Mouse (Mus musculus) olfactory bulb, adult 2 months (tissue): Measurements from ENCODE around the gene Slc6a18. TPM values are rescaled to one million over a fixed set of nuclear protein-coding genes. Genes with fewer than 3 reads are reported as not detected.
A peak's percentile ranks its signal among the peaks of the same experiment; 100 is the strongest.

Experiments
- H3K27ac ChIP-seq: fragments of 200-500 bp; 2 replicates; pipeline ENCODE4 v1.5.1; 2012; ENCODE audit warnings: low read depth, low read length; ENCODE audit not compliant: insufficient read depth
- H3K4me1 ChIP-seq: fragments of 200-500 bp; 2 replicates; pipeline ENCODE4 v1.6.1; 2012; ENCODE audit warnings: low read length; ENCODE audit not compliant: control insufficient read depth, insufficient read depth
- H3K4me3 ChIP-seq: fragments of 200-500 bp; 2 replicates; pipeline ENCODE4 v1.5.1; 2012; ENCODE audit warnings: mild to moderate bottlenecking, low read depth, low read length, moderate library complexity; ENCODE audit not compliant: insufficient read depth
- CTCF ChIP-seq: fragments of 200-500 bp; IDR thresholded peaks from 2 replicates; pipeline ENCODE4 v1.5.1; 2012; ENCODE audit warnings: low read depth, mild to moderate bottlenecking, low read length, moderate library complexity; ENCODE audit not compliant: insufficient read depth
- POLR2A ChIP-seq: fragments of 200-500 bp; IDR thresholded peaks from 2 replicates; pipeline ENCODE4 v1.6.1; 2012; ENCODE audit warnings: mild to moderate bottlenecking, low read depth, low read length, moderate library complexity; ENCODE audit not compliant: insufficient read depth
- WGBS: fragments of 180-500 bp; shearing (Covaris S2); methylation state at CpG from one replicate; pipeline ENCODE4 v1.1.7; 2018; 5-methylcytosine and 5-hydroxymethylcytosine counted together
- polyA plus RNA-seq: library from polyadenylated mRNA; stranded (reverse); fragments of >200 nt; gene quantifications from 2 replicates; pipeline ENCODE4 v1.2.4, GENCODE M21; 2012; ENCODE audit warnings: low replicate concordance; ENCODE audit not compliant: missing spikeins, insufficient read depth, insufficient read length

The Slc6a18 gene
- not detected in 2 replicates for polyA plus RNA-seq

- H3K4me1 ChIP-seq = no peaks in the 10 kb centered on the region
- no peak within 1 kb of the TSS for H3K4me3 ChIP-seq
- no peak within 1 kb of the TSS for H3K27ac ChIP-seq
- TF ChIP-seq POLR2A = no peak
- no peak for TF ChIP-seq CTCF
- 87% methylated on average over 3 of the region's 3 CpGs for WGBS
These were observed at the start of gene Slc6a18 for GRCm38 (mm10) chr13:73677853-73678252. Gene Slc6a18, minus strand, starts transcription at chr13:73678023.

GRCm38 (mm10) chr13:73725315-73725714, 47.5 kb upstream of the Slc6a18 start:
- no peak overlapping the region for H3K4me3 ChIP-seq
- no peak overlapping the region for H3K27ac ChIP-seq
- WGBS = 83% methylated on average over 5 of the region's 5 CpGs
- no peak for TF ChIP-seq POLR2A
- TF ChIP-seq CTCF = no peak
- H3K4me1 ChIP-seq = peaks cover 2% of the 10 kb centered on the region; the same call in 1 of the 2 replicates

DNA sequence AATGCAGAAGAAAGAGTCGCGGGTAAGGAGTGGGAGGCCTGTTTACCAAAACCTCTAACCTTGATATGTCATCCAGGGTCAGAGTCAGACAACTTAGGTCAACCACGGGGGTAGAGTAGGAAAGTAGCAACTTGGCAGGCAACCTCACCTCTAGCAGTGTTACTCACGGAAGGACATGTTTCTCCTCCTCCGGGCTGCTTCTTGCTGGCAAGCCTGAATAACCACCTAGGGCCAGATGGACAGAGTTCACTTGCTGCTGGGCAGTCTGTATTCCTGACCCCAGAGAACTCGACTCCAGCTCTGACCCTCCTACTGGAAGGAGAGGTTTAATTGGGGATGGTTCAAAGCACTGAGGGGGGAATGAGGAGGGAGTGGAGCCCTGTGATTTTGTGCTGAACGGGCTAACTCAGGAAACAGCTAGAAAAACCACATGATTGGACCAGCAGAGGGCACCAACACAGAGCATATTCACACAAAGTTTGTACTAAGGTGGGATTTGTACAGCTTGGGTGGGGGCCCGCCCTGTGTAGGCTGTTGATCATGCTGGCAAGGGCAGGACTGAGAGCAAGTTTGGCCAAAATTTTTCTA, 45.4 kb upstream of the Slc6a18 start:
- 39% methylated on average over 8 of the region's 8 CpGs for WGBS
- Histone ChIP-seq H3K27ac (no peak overlapping the region), H3K4me3 (no peak overlapping the region), H3K4me1 (peaks cover 2% of the 10 kb centered on the region; the same call in 1 of the 2 replicates)
- 0 out of 2 replicates have a peak, but pooled peaks have one; percentile 6 for TF ChIP-seq CTCF
- TF ChIP-seq POLR2A = no peak

GRCm38 (mm10) chr13:73720241-73720640, 42.4 kb upstream of the Slc6a18 start:
- 79% methylated on average over 4 of the region's 4 CpGs for WGBS
- no peak for TF ChIP-seq POLR2A
- TF ChIP-seq CTCF = no peak
- H3K4me3 ChIP-seq = no peak overlapping the region

GRCm38 (mm10) chr13:73718225-73718624, 40.4 kb upstream of the Slc6a18 start:
- 3% methylated on average over 2 of the region's 2 CpGs for WGBS
- TF ChIP-seq CTCF (no peak), POLR2A (no peak)
- no peaks in the 10 kb centered on the region for H3K4me1 ChIP-seq

More at GRCm38 (mm10) chr13:73720241-73720640, 42.4 kb upstream of the Slc6a18 start:
- no peaks in the 10 kb centered on the region for H3K4me1 ChIP-seq
- no peak overlapping the region for H3K27ac ChIP-seq

GRCm38 (mm10) chr13:73714020-73714419, 36.2 kb upstream of the Slc6a18 start:
- Histone ChIP-seq H3K4me1 (no peaks in the 10 kb centered on the region), H3K27ac (no peak overlapping the region), H3K4me3 (no peak overlapping the region)
- WGBS = 65% methylated on average over 2 of the region's 2 CpGs
- TF ChIP-seq POLR2A (no peak), CTCF (no peak)

More at GRCm38 (mm10) chr13:73718225-73718624, 40.4 kb upstream of the Slc6a18 start:
- H3K27ac ChIP-seq = no peak overlapping the region
- H3K4me3 ChIP-seq = no peak overlapping the region

GRCm38 (mm10) chr13:73713204-73713603, 35.4 kb upstream of the Slc6a18 start:
- Histone ChIP-seq H3K4me3 (no peak overlapping the region), H3K4me1 (no peaks in the 10 kb centered on the region), H3K27ac (no peak overlapping the region)
- 86% methylated on average over 4 of the region's 4 CpGs for WGBS
- TF ChIP-seq POLR2A (no peak), CTCF (no peak)

DNA sequence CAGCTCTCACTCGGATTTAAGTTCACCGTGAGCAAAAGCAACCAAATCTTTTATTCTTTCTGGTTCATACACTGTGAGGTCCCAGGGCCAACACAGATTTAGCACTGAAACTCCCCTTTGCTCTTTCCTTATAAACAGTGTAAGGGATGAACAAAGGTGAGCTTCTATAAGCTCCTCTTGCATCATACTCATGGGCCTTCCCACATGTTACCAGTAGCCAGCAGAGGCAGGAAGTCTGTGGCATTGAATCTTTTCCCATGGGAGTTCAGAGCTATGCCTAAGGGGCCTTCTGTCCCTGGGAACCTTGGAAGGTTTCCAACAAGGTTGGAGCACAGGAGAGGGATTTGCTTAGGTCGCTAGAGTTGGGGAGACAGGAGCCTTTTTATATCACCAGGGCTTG, 34.4 kb upstream of the Slc6a18 start:
- 65% methylated on average over 3 of the region's 3 CpGs for WGBS
- Histone ChIP-seq H3K27ac (no peak overlapping the region), H3K4me1 (no peaks in the 10 kb centered on the region), H3K4me3 (no peak overlapping the region)
- TF ChIP-seq CTCF (no peak), POLR2A (no peak)

- no peak overlapping the region for H3K27ac ChIP-seq
- WGBS = 79% methylated on average over 5 of the region's 5 CpGs
- no peaks in the 10 kb centered on the region for H3K4me1 ChIP-seq
- no peak overlapping the region for H3K4me3 ChIP-seq
- TF ChIP-seq CTCF = no peak
These were observed 34.0 kb upstream of the Slc6a18 start for GRCm38 (mm10) chr13:73711803-73712202.
